Mouse (Mus musculus) mesoderm, embryonic 11.5 days (tissue): Measurements from ENCODE around the gene Dusp8.
A peak's percentile ranks its signal among the peaks of the same experiment; 100 is the strongest.

Source experiments
- DNase-seq: peaks from one replicate; pipeline ENCODE4 v3.0.0-alpha.2; 2012; ENCODE audit warnings: low read depth, low spot score

Gene Dusp8

DNA sequence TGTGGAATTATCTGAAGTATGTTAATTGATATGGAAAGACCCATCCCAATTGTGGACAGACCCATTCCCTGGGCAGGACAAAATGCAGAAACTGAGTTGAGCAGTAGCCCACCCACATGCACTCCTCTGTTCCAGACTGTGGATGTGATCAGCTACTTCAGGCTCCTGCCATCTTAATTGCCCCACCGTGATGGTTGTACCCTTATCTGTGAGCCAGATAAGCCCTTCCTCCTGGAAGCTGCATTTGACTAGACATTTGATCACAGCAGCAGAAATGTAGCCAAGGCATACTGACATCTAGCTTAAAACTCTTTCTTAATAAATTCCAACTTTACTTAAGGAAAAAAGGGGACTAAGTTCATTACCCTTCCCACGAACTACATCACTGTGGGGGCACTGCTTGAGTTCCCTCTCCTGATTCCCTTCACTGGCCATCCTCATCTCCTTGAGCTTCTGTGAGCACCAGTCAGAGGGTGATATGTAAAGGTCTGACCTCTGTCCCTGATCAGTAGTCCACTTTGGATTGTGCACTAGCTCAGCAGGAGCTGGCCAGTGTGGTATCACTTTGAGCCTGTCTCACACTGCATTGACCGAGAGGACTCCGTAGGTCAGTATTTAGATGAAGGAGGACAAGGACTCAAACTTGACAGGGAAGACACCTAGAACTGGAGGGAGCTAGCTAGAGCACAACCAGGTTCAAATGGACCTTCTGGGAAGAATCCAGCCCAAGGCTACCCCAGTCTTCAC is 9.3 kb downstream of the Dusp8 start:
- DNase-seq, result no peak

DNA sequence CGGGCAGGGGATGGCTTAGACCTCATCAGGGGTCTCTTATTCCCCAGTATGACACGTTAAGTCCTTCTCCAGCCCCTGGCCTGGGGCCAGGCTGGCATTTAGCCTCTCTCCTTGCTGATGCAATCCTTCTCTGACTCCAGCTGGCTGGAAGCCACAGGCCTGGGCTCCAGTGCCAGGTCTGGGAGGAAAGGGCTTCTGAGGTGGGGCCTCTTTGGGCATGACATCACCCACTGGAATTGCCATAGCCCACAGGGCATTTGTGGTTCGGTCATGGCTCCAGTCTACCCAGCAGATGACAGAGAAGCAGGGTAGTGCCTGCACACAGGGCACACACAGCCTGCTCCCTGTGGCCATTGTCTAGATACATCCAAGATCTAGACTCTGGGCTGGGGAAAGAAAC is 10.8 kb downstream of the Dusp8 start:
- no peak for DNase-seq

DNA sequence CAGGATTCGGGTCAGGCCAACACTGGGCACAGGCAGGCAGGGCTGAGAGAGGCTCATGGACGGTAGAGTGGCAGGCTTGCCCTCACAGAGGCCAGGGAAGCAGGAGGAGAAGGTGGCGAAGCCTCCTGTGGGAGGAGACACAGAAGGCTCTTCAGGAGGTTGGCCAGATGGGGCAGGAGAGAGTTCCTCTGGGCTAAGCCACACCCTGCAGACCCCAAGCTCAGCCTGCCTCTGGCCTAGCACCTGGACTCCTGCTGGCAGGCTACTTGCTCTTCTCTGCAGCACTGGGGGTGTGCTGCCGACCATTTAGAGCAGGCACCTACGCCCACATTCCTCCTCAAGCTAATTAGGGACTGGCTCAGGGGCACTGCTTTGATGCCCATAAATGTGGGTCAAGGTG is 11.2 kb downstream of the Dusp8 start:
- no peak for DNase-seq

DNA sequence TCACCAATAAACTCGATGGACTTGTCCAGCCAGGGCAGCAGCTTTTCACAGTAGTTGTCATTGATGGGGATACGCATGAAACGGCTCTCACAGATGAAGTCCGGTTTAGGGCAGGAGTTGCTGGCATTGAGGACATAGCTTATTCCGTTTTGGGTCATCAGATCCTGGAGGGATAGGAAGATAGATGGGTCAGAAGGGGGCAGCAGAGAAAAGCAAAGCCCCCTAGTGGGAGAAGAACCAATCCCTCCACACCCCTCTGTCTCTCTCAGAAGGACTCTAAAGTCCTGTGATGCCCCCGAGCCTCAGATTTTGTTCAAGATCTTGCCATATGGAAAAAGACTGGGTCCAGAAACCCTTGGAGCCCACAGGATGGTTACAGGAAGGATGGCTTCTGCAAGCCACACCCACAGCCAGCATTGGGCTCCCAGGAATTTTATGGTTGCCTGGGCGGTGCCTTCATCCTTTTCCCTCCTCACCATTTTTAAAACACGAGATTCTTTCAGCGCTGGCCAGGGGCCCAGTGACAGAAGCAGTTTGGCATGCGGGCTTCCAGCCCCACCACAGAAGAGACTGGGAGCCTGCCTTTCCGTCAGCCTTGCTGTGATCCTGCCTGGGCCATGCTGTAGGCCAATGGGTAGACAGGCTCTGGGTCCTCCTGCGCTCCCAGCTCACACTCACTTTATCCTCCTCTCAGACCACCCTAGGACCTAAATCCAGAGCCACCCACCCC is 11.9 kb downstream of the Dusp8 start:
- no peak for DNase-seq

DNA sequence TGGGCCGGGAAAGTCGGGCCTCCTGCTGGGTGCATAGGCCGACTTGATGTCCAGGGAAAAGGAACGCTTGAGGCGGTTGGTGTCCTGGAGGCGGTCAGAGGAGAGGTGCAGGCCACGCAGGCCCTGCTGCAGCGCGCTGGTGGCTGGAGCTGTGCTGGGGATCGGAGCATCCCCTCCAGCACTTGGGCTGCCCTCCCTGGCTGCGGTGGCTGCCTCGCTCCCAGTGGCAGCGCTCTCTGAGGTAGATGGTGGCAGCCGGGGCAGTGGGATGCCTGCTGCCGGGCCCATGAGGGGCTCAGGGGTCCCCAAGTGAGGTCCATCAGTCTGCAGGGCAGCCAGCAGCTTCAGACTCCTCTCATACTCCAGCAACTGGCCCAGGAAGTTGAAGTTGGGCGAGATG is 13.0 kb downstream of the Dusp8 start:
- no peak for DNase-seq

DNA sequence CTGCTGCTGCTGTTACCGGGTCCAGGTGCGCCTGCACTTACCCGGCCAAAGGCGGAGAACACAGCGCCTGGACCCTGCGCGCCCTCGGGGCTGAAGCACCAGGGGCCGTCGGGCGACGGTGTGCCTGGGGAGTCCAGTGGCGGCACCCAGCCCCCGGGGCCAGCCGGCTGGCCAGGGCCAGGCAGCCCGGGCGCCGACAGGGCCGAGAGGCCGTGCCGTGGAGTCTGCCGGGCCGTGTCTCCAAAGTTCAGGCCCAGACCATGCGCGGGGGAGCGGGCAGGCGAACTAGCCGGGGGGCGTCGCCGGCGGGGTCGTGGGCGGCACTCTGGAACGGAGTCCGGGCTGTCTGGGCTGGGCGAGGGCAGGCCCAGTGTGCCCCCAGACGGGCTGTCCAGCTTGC is 13.5 kb downstream of the Dusp8 start:
- DNase-seq, result no peak

DNA sequence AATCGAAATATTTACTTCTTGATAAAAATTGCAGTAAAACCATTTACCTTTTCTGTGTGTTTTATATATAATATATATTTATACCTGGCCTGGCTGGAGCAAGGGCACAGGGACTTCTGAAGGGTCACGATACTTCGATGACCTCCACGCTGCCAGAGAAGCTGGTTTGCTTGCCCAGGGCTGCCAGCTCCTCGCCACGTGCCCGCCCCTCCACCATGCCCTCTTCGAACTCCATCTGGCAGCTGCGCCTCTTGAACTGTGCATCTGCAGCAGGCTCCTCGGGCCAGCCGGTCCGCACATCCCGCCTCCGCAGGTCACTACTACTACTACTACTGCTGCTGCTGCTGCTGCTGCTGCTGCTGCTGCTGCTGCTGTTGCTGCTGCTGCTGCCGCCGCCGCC is 13.9 kb downstream of the Dusp8 start:
- no peak for DNase-seq

DNA sequence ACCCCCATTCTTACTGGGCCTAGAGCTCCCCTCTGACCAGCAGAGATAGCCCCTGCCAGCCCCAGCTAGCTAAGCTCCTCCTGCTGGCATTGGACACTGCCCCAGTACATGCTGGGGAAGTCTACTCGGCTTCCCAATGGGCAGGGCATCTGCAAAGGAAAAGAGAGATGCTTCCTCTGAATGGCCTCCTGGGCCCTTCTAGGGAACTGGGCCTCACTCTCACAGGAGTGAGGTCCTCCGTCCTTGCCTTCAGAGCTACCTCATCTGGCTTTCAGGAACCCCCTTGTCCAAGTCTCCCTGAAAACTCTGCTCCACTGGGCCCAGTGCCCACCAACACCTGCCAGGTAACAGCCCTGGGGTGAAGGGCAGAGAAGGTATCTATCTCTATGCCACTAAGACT is 14.8 kb downstream of the Dusp8 start:
- DNase-seq, result no peak

DNA sequence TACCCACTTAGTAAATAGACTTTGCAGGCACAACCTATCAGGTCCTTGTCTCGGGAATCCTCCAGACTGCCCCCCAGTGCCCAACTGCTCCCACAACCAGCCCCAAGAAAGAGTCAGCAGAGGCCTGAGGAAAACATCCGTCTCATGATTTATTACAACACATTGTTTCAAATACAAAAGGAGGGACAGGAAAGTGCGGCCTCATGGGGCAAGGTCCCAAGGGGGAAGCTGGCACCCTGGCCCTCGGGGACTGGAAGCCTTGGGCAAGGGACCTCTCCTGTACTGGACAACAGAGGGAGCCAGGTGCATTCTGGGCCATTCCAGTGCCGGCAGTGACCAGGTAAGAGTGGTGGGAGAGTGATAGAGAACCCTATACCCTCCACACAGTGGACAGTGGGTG is 16.3 kb downstream of the Dusp8 start:
- DNase-seq, result no peak

DNA sequence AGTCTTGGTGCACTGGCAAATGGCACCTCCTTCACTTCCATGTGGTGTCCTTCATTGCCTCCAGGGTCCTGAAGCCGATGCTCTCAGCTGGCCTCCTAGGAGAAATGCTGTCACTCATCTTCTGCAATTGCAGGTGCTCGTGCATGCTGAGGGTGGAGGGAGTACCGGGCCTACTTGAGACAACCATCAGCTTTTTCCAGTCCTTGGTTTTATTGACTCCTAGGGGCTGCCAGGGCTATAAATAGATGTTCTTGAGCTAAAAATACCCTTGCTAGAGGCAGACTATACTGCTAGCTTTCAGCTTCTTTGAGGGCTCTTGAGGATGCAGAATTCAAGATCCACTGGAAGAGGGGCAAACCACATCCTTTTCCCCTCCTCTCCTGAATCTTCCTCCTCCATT is 18.5 kb downstream of the Dusp8 start:
- no peak for DNase-seq

DNA sequence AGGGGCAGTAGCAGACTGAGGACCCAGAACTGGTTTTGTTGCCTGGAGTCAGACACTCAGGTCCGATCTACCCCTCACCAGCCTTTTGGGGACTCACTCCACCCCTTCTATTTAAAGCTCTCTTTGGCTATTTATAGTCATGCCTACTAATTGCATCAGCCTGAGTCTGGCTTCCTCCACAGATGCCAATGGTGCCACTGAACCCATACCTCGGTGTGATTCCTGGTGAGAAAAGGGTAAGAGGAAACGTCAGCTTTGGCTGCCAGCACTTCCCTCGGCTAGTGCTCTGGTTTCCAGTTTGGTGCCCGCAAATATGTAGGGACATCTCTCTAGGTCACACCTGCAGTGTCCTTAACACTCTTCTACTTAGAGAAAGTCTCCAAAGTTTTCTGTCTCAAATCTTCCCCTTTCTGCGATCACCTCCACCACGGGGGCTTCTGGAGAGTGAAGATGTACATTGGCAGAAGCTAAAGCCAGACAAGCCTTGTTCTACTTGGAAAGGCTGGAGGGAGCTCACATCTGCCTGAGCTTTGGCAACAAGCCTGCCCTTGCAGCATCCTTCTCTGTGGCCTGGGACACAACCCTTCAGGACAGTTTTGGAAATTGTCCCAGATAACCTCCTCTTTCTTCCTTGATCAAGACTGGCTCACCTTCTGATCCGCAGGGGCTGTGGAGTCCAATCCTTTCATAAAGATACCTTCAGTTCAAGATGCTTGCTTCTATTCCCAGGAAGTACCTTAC is 21.3 kb downstream of the Dusp8 start:
- no peak for DNase-seq

DNA sequence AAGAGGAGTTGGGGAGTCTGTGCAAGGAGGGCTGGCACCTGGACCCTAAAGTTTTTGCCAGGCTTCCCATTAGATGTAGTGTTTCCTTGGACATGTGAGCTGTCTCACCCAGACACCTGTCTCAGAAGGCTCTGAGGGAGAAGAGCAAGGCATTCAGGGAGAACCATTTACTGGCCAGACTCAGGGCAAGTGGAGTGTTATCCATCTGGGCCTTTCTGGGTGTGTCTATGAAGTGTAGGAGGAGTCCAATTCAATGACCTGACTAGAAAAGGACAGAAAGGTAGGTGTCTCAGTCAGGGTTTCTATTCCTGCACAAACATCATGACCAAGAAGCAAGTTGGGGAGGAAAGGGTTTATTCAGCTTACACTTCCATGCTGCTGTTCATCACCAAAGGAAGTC is 23.9 kb downstream of the Dusp8 start:
- no peak for DNase-seq

DNA sequence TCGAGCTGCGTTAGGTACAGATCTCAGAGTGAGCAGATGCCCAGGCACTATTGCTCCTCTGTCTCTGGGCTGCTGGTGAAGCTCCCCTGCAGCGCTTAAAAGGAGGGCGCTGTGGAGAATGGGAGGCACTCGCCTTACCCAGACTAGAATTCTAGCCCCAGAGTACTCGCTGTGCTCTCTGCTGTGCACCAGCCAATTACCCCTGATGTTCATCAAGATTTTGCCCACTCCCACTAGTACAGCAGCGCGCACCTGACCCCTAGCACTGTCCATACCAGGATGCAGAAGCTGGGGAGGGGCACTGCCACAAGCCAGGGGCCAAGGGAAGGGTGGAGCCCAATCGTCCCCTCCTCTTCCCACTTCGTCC is 24.4 kb downstream of the Dusp8 start:
- DNase-seq, result no peak

DNA sequence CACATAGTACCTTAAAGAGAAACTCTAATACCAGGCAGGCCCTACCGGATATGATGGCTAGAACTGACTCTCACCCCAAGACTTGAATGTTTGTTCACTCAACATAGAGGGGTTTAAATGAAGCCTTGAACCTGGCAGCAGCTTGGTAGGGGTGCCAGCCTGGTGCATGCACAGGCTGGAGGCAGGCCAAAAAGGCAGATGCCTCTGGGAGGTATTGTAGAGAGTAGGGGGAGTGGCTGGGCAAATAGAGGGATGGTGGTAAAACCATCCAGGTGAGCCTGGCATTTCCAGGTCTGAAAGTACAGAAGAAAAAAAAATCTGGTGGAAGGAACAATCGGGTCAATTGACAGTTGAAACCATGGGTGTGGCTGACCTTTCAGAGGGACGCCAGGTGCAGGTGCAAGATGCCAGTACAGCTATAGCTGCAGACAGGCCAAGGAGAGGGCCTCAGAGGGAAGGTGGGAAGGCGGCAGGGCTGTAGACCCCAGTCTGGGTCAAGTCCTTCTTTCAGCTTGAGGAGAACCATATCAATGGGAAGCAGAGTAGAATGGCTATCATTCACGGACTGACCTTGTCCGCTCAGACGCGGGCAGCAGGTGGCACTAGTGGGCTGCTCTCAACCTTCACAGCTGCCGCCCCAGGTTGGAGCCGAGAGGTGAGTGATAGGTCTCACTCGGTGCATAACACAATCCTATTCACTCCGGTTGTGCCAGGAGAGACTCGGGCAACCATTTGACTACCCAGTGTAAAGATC is 25.0 kb downstream of the Dusp8 start:
- DNase-seq, result peak; percentile 60

DNA sequence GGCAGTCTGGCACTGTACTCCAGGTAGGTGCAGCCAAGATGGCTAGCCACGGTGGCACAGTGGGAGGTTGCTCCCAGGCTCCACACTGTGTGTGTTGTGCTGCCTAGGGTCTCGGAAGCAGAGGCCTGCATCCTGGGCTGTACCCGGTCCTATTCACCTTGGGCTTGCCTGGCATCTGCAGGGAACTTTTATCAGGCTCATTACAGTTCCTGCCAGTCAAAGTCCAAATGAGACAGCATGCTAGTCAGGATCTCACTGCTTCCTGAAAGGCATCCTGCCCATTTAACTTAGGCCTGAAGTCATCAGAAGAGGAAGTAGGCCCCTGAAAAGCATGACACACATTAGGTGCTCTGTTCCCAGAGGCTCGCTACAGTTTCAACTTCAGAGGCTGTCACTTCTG is 27.2 kb downstream of the Dusp8 start:
- DNase-seq, result no peak

DNA sequence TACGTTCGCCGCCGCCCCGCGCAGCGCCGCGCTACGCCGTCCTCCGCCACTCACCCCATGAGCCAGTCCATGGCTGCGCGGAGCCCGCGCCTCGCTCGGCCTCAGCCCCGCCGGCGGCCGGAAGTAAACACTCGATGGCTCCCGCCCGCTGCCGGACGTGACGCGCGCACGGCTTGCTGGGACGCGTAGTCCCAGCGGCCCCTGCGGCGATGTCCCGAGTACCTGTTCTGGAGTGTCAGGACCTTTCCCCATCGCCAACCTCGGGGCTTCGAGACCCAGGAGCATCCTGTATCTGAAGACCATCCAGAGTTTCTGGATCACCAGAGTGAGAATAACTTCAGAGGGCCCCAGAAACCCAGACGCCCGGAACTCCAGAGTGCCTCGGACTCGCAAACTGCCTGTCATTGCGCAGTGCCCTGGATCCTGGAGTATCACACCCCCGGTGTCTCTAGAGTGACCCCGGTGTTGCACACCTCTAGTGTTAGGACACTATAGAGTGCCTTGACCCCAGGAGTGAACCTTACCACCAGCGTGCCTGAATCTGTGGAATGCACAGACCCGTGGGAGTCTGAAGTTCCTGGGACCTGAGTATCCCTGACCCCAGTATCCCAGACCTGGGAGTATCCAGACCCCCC is 34.6 kb downstream of the Dusp8 start, which contains the start of gene Mob2:
Mob2 (minus strand) TSS at position 135 of the 635 bp plus-strand sequence.
- peak; percentile 89 for DNase-seq

DNA sequence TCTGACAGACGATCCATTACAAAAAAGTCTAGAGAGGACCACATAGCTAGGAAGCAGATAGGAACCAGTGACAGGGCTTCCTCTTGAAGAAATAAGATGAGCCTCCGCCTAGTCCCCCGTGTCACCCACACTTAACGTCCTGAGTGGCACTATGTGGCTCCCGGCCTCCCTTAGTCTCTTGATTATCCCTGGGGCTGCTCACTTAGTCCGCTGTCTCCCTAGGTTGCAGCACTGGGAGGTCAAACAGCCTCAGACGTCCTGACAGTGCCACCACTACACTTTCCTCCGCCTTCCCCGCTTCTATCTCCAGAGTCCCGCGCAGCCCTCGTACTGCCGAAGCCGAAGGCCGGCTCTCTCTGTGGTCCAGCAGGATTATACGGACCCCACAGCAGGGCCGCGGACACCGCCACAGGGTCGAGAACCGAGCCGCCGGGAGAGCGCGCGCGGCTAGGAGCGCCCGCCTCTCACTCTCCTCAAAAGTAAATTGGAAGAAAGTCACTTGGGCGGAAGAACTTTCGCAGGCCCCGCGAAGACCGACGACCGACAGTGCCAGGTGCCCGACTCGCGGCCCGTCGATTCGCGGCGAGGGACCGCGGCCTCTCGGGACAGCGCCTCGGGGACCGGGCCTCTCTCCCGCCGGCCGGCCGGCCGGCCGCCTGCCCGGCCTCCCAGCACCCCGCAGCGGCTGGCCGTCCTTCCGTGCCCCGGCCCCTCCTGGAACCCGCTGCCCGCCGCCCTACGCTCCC is 35.3 kb downstream of the Dusp8 start:
- DNase-seq, result no peak

DNA sequence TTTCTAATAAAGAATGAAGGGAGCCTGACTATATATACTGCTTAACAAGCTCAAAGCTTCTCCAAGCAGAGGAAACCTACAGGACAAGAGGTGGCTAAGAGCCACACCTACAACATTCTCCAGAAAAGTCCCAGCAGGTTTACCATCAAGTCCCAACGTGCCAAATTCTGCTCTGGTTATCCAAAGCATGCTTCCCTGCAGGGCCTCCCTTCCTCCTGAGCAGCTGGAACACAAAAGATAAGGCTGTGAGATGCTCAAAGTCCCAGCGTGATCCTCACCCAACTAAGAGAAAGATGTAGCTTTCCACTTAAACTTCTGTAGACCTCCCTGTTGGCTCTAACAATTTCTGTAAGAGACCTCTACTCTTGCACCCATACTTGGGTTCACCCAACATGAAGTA is 36.6 kb downstream of the Dusp8 start:
- DNase-seq, result no peak

DNA sequence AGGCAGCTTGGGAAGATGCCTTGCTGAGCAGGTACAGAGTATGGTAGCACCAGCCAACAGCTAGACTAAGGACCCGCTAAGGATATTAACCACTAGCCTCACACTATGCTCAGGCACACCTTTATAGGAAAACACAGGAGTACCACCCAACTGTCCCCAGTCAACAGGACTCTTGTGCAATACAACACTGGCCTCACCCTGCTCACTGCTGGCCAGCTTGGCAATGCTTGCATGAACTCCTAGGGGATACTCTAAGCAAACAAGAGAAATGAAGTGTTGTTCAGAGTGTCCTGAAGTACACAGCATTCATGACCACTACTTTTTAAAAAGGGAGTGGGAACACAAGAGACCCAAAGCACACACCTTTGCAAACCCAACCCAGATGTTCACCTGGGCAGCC is 38.5 kb downstream of the Dusp8 start:
- no peak for DNase-seq

DNA sequence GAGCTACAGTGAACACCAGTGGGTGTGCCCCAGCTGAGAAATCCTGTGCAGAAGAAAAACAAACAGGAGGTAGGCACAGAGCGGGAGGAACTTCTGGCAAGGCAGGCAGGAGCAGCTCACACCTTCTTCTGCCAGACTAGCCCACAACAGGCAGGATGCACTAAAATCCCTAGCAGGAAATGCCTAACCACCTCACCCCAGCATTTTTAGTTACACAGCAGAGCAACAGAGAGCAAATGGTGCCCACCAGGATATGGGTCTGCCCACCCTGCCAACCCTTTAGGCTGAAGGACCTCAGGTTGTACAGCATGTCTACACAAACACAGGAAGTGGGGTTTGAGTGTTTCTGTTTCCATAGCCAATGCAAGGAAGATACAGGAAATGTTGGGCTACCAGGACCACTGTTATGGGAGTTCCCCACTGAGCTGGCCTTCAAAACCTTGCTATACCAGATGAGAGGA is 39.0 kb downstream of the Dusp8 start:
- DNase-seq, result no peak

DNA sequence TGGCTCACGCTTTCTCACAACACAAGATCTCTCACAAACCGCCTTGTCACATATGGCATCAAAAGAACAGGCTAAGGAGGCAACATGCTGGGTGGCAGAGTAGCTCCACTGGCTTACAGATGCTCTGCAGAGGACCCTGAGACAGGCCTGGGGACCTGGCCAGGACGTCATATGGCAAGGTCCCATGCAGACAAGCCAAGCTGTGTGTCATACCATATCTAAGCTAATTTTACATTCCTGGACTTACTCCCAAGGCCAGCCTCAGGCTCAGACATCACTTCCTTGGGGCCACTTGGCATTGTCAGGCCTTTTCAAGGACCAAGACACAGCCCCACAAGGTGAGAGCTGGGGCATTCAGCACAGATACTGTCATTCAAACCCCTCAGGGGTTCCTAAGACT is 40.2 kb downstream of the Dusp8 start:
- DNase-seq, result no peak
